Mouse (Mus musculus) gastrocnemius, postnatal 14 days (tissue): Measurements from ENCODE around the gene Cmas. TPM values are rescaled to one million over a fixed set of nuclear protein-coding genes. Genes with fewer than 3 reads are reported as not detected.
A peak's percentile ranks its signal among the peaks of the same experiment; 100 is the strongest.

Experiments
- DNase-seq: peaks from one replicate; pipeline ENCODE4 v3.0.0; 2021; ENCODE audit warnings: mixed read lengths
- intact Hi-C: fragments of 180-260 bp; cut with DNase I; formaldehyde crosslinking; loops from one replicate; pipeline ENCODE4 v1.15.1; 2025; ENCODE audit warnings: low total_unique reads
- long read RNA-seq, 2 experiments: library from polyadenylated mRNA; stranded (forward); transcript quantifications; one replicate each; pipeline ENCODE4 v2.0.0; 2021
- total RNA-seq, 2 experiments: library from RNA; stranded (reverse); gene quantifications; 2 replicates each; pipeline ENCODE4 v1.2.3; 2021

Cmas gene
- total RNA-seq, result 10 to 100 TPM; 24.9 to 31.1 TPM
- long read RNA-seq, experiment 1, transcript Cmas-201 (8 exons, 1,760 nt), result major isoform, 52 of 58 reads
- long read RNA-seq, experiment 1, partial matches to known transcripts, result 4 of 58 reads
- long read RNA-seq, experiment 1, other reads (novel, unspliced or antisense), result 2 of 58 reads
- long read RNA-seq, experiment 2, transcript Cmas-201 (8 exons, 1,760 nt), result major isoform, 61 of 65 reads
- long read RNA-seq, experiment 2, partial matches to known transcripts, result 2 of 65 reads
- long read RNA-seq, experiment 2, other reads (novel, unspliced or antisense), result 2 of 65 reads

- peak; percentile 89 for DNase-seq
- intact Hi-C loops, result no loop called here
Measured at GRCm38 (mm10) chr6:142756507-142757333, at the start of gene Cmas. Cmas (plus strand) TSS chr6:142756686.

GRCm38 (mm10) chr6:142706688-142707087 lies 49.8 kb upstream of the Cmas start:
- DNase-seq, result no peak
- intact Hi-C loops, result no loop called here

DNA sequence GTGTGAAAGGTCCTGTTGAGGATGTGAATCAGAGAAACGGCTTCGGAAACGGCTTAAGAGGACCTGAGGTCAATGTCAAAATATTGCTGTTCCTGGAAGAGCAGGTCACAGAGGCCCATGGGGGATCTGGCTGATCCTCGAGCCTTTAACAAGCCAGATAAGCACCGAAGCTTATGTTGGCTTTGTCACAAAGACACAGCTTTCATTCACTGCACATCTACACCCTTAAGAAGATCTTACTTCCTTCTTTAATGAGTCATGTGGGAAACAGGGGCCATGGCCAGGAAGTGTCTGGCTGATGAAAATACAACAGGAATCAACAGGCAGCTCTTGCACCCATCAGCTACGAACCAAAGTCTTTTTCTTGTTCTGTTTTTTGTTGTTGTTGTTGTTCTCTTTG lies 48.1 kb upstream of the Cmas start:
- intact Hi-C loops, result no loop called here
- DNase-seq, result no peak

DNA sequence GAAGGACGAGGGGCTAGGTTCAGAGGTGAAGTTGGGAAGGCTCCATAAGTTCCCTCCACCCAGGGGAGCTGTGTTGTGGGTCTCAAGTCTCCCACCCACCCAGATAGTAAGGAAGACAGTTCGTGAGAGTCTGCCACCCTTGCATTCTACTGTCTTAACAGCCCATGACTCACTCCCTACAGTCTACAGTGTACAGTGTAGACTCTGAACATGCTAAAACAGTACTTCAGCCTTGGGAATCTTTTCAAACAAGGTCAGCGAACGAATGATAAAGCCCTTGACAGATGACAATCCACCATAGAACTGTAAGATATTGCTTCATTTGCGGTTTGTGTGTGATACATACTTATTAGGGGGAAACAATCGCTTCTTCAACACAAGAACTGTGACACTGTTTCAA lies 45.8 kb upstream of the Cmas start:
- intact Hi-C loops, result no loop called here
- no peak for DNase-seq

GRCm38 (mm10) chr6:142711106-142711505 lies 45.4 kb upstream of the Cmas start:
- DNase-seq, result no peak
- intact Hi-C loops, result no loop called here

DNA sequence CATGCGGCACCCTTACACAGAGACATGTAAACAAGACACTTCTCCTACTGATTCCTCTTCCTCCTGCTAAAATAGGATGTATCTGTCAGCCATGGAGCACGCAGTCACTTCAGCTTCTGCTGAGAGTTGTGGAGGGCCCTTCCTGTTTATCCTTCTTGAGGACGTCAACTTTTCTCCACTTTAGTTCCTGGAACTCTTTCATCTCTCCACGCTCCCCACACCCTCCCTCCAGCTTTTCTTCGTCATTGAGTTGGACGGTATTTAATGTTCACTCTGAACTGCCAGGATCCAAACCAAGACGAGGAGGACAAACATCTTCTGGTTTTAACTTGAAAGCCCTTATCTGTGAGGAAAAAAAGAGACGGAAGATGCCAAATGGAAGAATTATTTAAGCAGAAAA lies 41.5 kb upstream of the Cmas start:
- DNase-seq, result no peak
- intact Hi-C loops, result no loop called here

DNA sequence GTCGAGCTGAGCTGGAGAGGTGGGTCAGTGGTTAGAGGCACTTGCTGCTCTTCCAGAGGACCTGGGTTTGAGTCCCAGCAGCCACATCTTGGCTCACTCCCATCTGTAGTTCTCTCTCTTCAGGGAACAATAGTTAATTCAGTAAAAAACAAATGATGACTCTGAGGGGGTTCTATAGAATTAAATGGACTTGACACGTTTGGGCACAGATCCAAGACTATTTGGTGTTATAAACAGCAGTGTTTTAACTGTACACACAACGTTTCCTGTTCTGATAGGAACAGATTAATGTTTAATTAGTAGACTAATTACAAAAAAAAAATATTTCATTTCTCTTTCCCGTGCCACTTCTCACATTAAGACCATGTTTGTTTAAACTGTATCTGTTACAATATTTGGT lies 39.3 kb upstream of the Cmas start:
- intact Hi-C loops, result no loop called here
- no peak for DNase-seq

DNA sequence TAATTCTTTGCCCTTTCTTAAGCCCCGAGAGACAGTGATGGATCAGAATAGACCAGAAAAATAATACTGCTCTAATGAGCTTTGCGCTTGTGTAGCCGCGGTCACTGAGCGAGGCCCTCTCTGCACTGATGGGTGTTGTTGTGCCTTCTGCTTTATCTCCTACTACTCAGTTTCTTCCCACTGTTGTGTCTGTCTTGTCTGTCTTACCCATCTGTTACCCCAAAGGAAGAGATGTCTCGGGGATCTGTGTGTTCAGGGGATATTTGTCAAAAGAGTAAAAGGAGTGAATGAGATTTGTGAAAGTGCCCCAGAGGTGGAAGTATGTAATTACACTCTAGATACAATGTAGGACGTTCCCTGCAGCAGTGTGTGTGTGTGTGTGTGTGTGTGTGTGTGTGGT lies 38.3 kb upstream of the Cmas start:
- DNase-seq, result no peak
- intact Hi-C loops, result no loop called here

DNA sequence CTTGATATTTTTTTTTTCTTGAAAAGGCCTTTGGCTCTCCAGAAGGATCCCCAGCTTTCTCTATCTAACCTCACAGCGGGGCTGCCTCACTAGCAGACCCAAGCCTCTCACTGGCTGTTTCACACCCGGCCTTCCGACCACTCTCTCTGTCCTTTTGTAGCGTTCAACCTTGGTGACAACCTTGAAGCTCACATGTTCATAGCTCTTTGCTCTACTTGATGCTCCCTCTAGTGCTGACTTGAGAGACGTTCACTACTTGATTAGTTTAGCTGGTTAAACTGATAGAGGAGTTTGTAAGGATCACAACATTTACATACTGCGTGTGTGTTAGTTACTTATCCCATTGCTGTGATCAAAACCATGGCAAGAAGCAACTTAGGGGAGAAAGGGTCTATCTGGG lies 35.8 kb upstream of the Cmas start:
- intact Hi-C loops, result no loop called here
- no peak for DNase-seq

- DNase-seq, result no peak
- intact Hi-C loops, result no loop called here
Measured at GRCm38 (mm10) chr6:142721731-142722130, 34.8 kb upstream of the Cmas start.

DNA sequence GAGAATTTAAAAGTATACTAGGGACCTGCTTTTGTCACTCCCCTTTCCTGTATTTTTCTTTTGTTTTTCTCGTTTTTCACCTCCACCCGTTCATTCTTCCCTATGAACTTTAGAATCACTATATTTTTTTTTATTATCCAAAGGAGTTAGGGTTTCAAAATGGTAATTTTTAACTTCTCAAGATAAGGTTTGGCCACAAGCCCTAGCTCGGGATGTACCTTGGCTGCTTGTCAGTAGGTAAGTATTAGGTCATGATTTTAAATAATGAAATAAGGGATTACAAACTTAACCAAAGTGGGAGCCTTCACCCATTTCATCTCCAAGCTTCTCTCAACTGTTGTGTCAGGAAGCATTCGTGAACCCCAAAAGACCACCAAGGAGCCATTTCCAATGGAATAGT lies 30.5 kb upstream of the Cmas start:
- intact Hi-C loops, result no loop called here
- no peak for DNase-seq

GRCm38 (mm10) chr6:142732567-142733290 lies 23.8 kb upstream of the Cmas start:
- no peak for DNase-seq
- intact Hi-C loops, result no loop called here

DNA sequence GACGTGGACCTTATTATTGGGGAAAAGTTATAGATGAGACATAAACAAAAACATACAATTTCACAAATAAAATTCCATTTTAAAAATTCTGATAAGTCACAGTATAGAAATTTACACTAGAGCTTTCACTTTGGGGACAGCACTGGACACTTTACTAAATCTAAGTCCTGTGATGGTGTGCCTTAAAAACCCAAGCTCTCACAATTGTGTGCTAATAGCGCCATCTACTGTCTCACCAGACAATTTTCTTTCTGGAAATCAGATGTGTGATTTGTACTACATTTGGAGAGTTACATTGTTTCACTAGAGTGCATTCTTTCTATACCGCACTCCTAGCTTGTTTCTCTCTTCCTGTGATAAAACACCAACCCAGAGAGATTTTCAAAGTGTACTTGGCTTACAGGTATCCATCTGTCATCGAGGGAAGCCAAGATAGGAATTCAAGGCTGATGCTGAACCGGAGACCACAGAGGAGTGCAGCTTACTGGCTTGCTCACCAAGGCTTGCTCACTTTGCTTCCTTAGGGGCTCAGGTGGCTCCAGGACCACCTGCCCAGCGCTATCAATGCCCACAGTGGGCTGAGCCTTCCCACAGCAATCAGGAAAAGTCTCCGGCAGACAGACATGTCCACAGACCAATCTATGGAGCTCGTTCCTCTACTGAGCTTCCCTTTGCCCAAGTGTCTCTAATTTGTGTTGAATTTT lies 21.0 kb upstream of the Cmas start:
- no peak for DNase-seq
- intact Hi-C loops, result loop anchor here (5.0 kb wide), 1 partner anchor 213 kb away; no protein-coding TSS in a partner anchor

DNA sequence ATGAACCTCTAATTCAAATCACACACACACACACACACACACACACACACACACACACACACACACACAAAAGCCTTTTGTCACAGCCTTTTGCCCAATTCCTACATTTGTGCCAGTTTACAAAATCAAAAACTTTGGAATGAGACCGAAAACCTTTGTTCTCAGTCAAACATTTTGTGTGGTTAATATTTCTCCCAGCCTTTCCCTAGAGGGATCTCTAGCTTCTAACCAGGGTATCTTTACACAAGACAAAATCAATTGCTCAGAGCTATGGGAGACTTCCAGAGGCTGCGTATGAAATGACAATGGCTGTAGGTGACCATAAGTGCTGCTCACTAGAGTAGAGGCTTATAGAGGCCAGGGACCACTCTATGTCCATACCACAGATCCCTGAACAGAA lies 18.3 kb upstream of the Cmas start:
- DNase-seq, result no peak
- intact Hi-C loops, result loop anchor here (5.0 kb wide), 1 partner anchor 216 kb away; no protein-coding TSS in a partner anchor

DNA sequence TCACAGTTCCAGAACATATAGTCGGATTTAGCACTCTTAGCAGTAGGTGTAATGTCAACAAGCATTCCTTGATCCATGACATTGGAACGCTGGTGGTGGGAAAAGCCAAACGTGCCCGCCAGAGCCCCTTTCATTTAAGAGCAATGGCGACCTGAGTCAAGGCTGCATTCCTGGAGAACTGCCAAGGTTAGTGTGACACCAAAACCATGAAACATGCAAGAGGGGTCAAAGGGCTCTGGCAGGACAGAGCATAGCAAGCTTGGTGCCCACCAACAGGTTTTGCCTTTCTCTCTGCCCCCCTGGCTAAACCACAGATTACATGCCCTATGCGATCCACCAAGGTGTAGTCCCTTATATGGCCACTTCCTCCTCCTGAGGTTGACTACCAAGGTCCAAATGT lies 17.8 kb upstream of the Cmas start:
- no peak for DNase-seq
- intact Hi-C loops, result loop anchor here (5.0 kb wide), 1 partner anchor 216 kb away; no protein-coding TSS in a partner anchor

DNA sequence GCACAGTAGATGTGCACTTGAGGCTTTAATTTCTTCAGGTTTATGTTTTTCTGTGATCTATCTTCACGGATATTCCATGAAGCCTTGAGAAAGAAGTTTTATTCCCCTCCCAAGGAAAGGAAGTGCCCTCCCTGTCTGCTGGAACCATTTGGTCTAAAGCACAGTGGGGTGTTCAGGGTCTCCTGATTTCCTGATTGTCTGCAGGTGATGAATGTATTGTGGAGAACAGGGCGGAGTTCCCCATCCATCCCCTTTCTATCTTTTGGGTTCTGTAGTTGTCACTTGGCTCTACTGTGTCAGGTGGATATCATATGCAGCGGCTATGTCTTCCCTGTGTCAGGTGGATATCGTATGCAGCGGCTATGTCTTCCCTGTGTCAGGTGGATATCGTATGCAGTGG lies 14.7 kb upstream of the Cmas start:
- intact Hi-C loops, result no loop called here
- no peak for DNase-seq

GRCm38 (mm10) chr6:142743193-142743592 lies 13.3 kb upstream of the Cmas start:
- no peak for DNase-seq
- intact Hi-C loops, result no loop called here

DNA sequence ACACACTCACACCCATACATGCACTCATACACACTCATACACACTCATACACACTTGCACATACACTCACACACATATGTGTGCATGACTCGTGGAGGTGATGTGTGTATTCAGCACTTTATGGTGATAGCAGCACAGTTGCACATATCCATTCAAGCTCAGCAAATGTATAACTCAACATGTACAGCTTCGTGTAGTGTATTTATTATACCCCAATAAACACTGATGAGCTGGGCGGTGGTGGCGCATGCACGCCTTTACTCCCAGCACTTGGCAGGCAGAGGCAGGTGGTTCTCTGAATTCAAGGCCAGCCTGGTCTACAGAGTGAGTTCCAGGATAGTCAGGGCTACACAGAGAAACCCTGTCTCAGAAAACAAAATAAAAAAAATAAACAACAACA lies 11.0 kb upstream of the Cmas start:
- intact Hi-C loops, result no loop called here
- no peak for DNase-seq

- DNase-seq, result no peak
- intact Hi-C loops, result no loop called here
Measured at GRCm38 (mm10) chr6:142746765-142747164, 9.7 kb upstream of the Cmas start.

DNA sequence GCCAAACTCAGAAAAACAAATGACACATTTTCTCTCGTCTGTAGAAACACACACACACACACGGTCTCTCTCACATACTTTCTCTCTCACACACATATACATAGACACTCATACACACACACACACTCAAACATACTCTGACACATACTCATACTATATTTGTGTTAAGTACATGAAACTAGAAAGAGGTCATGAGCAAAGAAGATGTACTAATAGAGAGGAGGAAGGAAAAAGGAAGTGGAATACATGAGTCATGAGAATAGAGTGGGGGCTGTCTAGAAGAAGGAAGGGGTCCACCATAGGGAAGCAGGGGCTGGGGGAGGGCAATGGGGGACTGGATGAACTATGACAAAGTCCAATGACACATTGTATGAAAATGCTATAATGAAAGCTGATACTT lies 9.3 kb upstream of the Cmas start:
- intact Hi-C loops, result no loop called here
- no peak for DNase-seq
